Mouse (Mus musculus) urinary bladder, postnatal 14 days (tissue): ENCODE results near the gene Csrnp2.

Source experiments
- DNase-seq: peaks from one replicate; pipeline ENCODE4 v3.0.0; 2021; ENCODE audit warnings: low spot score

Gene Csrnp2

DNA sequence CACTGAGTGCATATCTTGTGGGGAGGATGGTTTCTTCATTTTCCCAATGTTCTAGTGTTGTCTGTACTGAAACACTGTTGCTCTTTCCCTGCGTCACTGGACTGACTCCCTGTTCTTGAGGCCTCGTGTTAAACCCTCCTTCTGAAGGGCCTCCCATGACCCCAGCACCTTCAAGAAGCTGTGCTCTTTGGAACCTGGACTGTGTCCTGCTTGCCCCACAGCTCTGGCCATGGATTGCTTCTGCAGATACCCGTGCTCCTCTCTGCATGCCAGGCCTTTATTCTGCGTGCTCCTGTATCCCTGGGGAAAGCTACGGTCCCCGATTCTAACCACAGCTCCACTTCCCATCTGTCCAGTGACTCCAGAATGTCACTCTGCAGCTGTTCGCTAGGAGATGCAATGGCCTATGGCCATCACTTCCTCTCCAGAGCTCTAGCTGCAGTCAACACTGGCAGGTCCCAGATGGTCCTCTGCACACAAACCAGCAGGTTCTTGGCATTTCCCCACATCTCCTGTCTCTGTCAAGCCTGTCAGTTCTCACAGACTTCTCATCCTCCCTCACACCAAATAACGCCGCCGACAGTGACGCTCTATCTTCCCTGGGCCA, 65.2 kb downstream of the Csrnp2 start:
- DNase-seq: no peak
